Mouse (Mus musculus) hindbrain, postnatal 0 days (tissue): ENCODE data around the gene Ethe1. TPM values are rescaled to one million over a fixed set of nuclear protein-coding genes. Genes with fewer than 3 reads are reported as not detected.

Source experiments
- ATAC-seq: fragments of 200-750 bp; cut with Nextera tagmentation; 2 replicates; pipeline ENCODE4 v1.8.0; 2017; ENCODE audit warnings: mild to moderate bottlenecking, moderate TSS enrichment, moderate library complexity
- DNase-seq: peaks from one replicate; pipeline ENCODE4 v3.0.0-alpha.2; 2015; ENCODE audit warnings: low spot score
- H3K27ac ChIP-seq: fragments of 300-500 bp; sonication (generic); 2 replicates; pipeline ENCODE4 v1.5.1; 2014; ENCODE audit warnings: mild to moderate bottlenecking
- H3K27me3 ChIP-seq: fragments of 300-500 bp; sonication (generic); 2 replicates; pipeline ENCODE4 v1.6.1; 2014; ENCODE audit warnings: low read length, mixed read lengths; ENCODE audit not compliant: insufficient read depth
- H3K36me3 ChIP-seq: fragments of 300-500 bp; sonication (generic); 2 replicates; pipeline ENCODE4 v1.6.1; 2014; ENCODE audit warnings: low read length, mixed read lengths; ENCODE audit not compliant: insufficient read depth
- H3K4me1 ChIP-seq: fragments of 300-500 bp; sonication (generic); 2 replicates; pipeline ENCODE4 v1.6.1; 2014; ENCODE audit warnings: antibody characterized with exemption, low read length, mixed read lengths; ENCODE audit not compliant: insufficient read depth
- H3K4me2 ChIP-seq: fragments of 300-500 bp; sonication (generic); 2 replicates; pipeline ENCODE4 v1.6.1; 2014; ENCODE audit warnings: low read depth, mild to moderate bottlenecking, low read length, moderate library complexity, mixed read lengths
- H3K4me3 ChIP-seq: fragments of 300-500 bp; sonication (generic); 2 replicates; pipeline ENCODE4 v1.5.1; 2014; ENCODE audit warnings: low read length
- H3K9ac ChIP-seq: fragments of 300-500 bp; sonication (generic); replicated peaks from 2 replicates; pipeline ENCODE4 v1.6.1; 2014; ENCODE audit warnings: mild to moderate bottlenecking, low read length, moderate library complexity, mixed read lengths
- H3K9me3 ChIP-seq: fragments of 300-500 bp; sonication (generic); 2 replicates; pipeline ENCODE4 v1.6.1; 2016; ENCODE audit warnings: low read length, mixed read lengths
- CTCF ChIP-seq: IDR thresholded peaks from 2 replicates; pipeline ENCODE4 v1.5.1; 2016; ENCODE audit warnings: antibody characterized with exemption, control low read depth, low read depth
- WGBS: fragments of 180-500 bp; shearing (Covaris S2); extraction: QIAGEN DNeasy Blood & Tissue Kit; methylation state at CpG from one replicate; pipeline ENCODE4 v1.1.7; 2014; 5-methylcytosine and 5-hydroxymethylcytosine counted together
- polyA plus RNA-seq: library from polyadenylated mRNA; unstranded; fragments of >200 nt; fragmentation: Nextera tagmentation; extraction: Ambion mirVana; gene quantifications from 2 replicates; pipeline ENCODE4 v1.2.1, GENCODE M21; 2015
- total RNA-seq: library from RNA; depleted of rRNA; stranded (reverse); fragments of >200 nt; gene quantifications from 2 replicates; pipeline ENCODE4 v1.2.3, GENCODE M21; 2014

Ethe1 gene
- total and polyA plus RNA-seq, 2 experiments from 2014 or later: 25.3 to 43.8 TPM

GRCm38 (mm10) chr7:24636264-24636663, 48.9 kb downstream of the Ethe1 start, which contains the start of gene Lypd3:
Gene Lypd3 (plus strand): TSS chr7:24636550.
- 0 out of 2 replicates have a peak within 1 kb of the TSS, but pooled peaks have one; percentile 23 for H3K4me2 ChIP-seq

DNA sequence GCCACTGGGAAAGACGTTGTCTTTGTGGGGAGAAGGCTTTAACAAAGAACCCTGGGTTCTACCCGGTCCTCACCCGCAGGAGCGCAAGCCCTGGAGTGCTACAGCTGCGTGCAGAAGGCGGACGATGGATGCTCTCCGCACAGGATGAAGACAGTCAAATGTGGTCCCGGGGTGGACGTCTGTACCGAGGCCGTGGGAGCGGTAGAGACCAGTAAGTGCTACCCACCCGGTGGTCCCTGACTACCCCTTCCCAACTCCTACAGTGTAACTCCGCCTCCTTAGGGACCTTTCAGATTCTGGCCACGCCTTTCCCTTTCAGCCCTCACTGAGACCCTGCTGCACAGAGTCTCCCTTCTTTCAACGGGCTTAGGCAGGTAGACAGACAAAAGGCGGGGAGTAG, 49.7 kb downstream of the Ethe1 start:
- H3K9me3 ChIP-seq: no peaks in the 10 kb centered on the region
- H3K9ac ChIP-seq: no peak overlapping the region
- H3K36me3 ChIP-seq: no peaks in the 10 kb centered on the region
- whole genome bisulfite sequencing: 1% methylated on average over 18 of the region's 18 CpGs
- peak overlapping the region; percentile 6; the same call in 1 of the 2 replicates for H3K4me3 ChIP-seq
- H3K4me2 ChIP-seq: 0 out of 2 replicates have a peak overlapping the region, but pooled peaks have one; percentile 23
- no peak for TF ChIP-seq CTCF
- H3K27ac ChIP-seq: no peak overlapping the region
- peaks cover 24% of the 10 kb centered on the region for H3K27me3 ChIP-seq
- no peak for DNase-seq
- peaks cover 6% of the 10 kb centered on the region; the same call in 1 of the 2 replicates for H3K4me1 ChIP-seq
- 0 out of 2 replicates have a peak, but pooled peaks have one; percentile 33 for ATAC-seq

More at GRCm38 (mm10) chr7:24636264-24636663, 48.9 kb downstream of the Ethe1 start, which contains the start of gene Lypd3:
- TF ChIP-seq CTCF: no peak
- H3K4me3 ChIP-seq: peak within 1 kb of the TSS; percentile 6; the same call in 1 of the 2 replicates
- DNase-seq (no peak), ATAC-seq (no peak)
- 22% methylated on average over 15 of the region's 15 CpGs for whole genome bisulfite sequencing
- no peaks in the 10 kb centered on the region for H3K9me3 ChIP-seq
- H3K27me3 ChIP-seq: peaks cover 24% of the 10 kb centered on the region
- no peaks in the 10 kb centered on the region for H3K36me3 ChIP-seq
- peaks cover 6% of the 10 kb centered on the region; the same call in 1 of the 2 replicates for H3K4me1 ChIP-seq
- H3K9ac ChIP-seq: no peak within 1 kb of the TSS
- H3K27ac ChIP-seq: no peak within 1 kb of the TSS

DNA sequence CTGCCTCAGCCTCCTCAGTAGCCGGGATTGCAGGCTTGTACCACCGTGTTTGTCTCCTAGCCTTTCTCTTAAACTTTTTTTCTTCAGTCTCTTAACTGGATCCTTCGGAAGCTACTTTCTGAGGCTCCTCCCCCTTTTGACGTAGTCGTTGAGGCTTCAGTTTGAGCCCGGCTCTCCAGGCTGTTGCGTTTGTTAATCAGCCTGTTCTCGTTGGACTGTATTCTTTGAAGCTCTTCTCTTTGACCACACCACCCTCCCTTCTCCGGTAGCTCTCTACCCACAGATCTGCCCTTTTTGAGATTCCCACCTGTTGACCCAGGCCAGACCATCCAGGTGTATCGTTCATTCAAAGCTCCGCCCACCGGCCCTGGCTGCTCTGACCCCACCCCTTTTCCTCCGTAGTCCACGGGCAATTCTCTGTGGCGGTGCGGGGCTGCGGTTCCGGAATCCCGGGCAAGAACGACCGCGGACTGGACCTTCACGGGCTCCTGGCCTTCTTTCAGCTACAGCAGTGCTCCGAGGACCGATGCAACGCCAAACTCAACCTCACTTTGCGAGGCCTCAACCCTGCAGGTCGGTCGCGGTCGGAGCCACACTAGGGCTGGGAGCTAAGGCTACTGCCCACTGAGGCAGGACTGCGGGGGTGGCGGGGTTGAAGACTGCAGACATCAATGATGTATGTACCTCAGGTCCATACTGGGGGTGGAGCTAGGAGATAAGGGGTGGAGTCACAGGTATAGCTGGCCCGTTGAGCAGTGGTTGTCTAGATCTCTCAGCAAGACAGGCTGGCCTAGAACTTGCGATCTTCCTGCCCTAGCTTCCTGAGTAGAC, 50.9 kb downstream of the Ethe1 start:
- ATAC-seq: peak; percentile 54
- peak overlapping the region; percentile 74 for H3K4me2 ChIP-seq
- peak overlapping the region; percentile 35; the same call in 1 of the 2 replicates for H3K9ac ChIP-seq
- H3K27me3 ChIP-seq: peaks cover 24% of the 10 kb centered on the region
- 3% methylated on average over 35 of the region's 35 CpGs for WGBS
- peaks cover 6% of the 10 kb centered on the region; the same call in 1 of the 2 replicates for H3K4me1 ChIP-seq
- H3K9me3 ChIP-seq: no peaks in the 10 kb centered on the region
- peak; percentile 27 for DNase-seq
- H3K27ac ChIP-seq: no peak overlapping the region
- peak overlapping the region; percentile 39 for H3K4me3 ChIP-seq
- TF ChIP-seq CTCF: no peak
- H3K36me3 ChIP-seq: no peaks in the 10 kb centered on the region

DNA sequence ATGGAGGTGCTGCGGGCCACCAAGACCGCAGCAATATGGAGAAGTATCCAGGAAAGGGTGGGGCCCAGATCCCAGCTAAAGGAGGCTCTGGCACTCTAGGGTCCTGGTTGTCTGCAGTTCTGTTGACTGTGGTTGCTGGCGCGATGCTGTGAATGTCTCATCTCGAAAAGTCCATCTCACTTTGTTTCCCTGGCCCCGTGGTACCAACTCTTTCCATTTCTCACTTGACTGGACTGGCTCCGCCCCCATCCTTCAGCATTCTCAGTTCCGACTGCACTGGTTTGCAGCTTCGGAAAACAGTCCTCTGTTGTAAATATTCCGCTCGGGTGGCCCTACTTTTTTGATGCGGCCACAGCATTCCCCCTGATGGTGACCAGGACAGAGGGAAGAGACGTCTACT, 53.1 kb downstream of the Ethe1 start:
- Histone ChIP-seq H3K4me1 (peaks cover 6% of the 10 kb centered on the region; the same call in 1 of the 2 replicates), H3K27me3 (peaks cover 24% of the 10 kb centered on the region), H3K4me3 (no peak overlapping the region), H3K9ac (no peak overlapping the region), H3K9me3 (no peaks in the 10 kb centered on the region), H3K27ac (no peak overlapping the region), H3K4me2 (no peak overlapping the region), H3K36me3 (no peaks in the 10 kb centered on the region)
- WGBS: 65% methylated on average over 13 of the region's 13 CpGs
- TF ChIP-seq CTCF: no peak
- ATAC-seq: no peak
- DNase-seq: no peak

GRCm38 (mm10) chr7:24642491-24642890, 55.1 kb downstream of the Ethe1 start:
- Histone ChIP-seq H3K27me3 (peaks cover 14% of the 10 kb centered on the region), H3K9ac (no peak overlapping the region), H3K4me2 (no peak overlapping the region), H3K36me3 (no peaks in the 10 kb centered on the region), H3K4me3 (no peak overlapping the region), H3K27ac (no peak overlapping the region), H3K4me1 (peaks cover 6% of the 10 kb centered on the region; the same call in 1 of the 2 replicates), H3K9me3 (no peaks in the 10 kb centered on the region)
- DNase-seq (peak; percentile 65), ATAC-seq (peak; percentile 46; the same call in 1 of the 2 replicates)
- TF ChIP-seq CTCF: peak; percentile 76
- WGBS: 6% methylated on average over 9 of the region's 9 CpGs

DNA sequence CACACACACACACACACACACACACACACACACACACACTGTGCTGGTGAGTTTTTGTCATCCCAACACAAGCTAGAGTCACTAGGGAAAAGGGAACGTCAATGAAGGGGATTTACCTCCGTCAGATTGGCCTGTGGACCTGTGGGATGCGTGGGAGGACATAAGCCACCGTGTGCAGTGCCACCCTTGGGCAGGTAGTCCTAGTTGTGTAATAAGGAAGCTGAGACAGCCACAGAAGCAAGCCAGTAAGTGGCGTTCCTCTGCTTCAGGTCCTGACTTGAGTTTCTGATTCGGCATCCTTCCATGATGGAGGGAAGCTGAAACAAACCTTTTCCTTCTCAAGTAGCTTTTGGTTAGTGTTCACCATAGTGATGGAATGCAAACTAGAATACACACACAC, 57.1 kb downstream of the Ethe1 start:
- no peaks in the 10 kb centered on the region for H3K9me3 ChIP-seq
- no peak overlapping the region for H3K27ac ChIP-seq
- ATAC-seq (no peak), DNase-seq (no peak)
- no peak for TF ChIP-seq CTCF
- H3K9ac ChIP-seq: no peak overlapping the region
- H3K36me3 ChIP-seq: no peaks in the 10 kb centered on the region
- no peak overlapping the region for H3K4me2 ChIP-seq
- WGBS: 86% methylated on average over 6 of the region's 6 CpGs
- H3K27me3 ChIP-seq: no peaks in the 10 kb centered on the region; the same call in 1 of the 2 replicates
- H3K4me3 ChIP-seq: no peak overlapping the region
- no peaks in the 10 kb centered on the region for H3K4me1 ChIP-seq
